Mouse (Mus musculus) megakaryocyte, embryonic 14.5 days (primary cell): ENCODE measurements around the gene Zdhhc14.

Experiments
- FLI1 ChIP-seq: IDR thresholded peaks from 2 replicates; pipeline ENCODE4 v1.6.1; 2012; ENCODE audit warnings: low read length, inconsistent platforms, mixed read lengths
- GATA1 ChIP-seq: IDR thresholded peaks from 3 replicates; pipeline ENCODE4 v1.6.1; 2012; ENCODE audit warnings: mixed read lengths, low read length, inconsistent platforms, borderline replicate concordance

DNA sequence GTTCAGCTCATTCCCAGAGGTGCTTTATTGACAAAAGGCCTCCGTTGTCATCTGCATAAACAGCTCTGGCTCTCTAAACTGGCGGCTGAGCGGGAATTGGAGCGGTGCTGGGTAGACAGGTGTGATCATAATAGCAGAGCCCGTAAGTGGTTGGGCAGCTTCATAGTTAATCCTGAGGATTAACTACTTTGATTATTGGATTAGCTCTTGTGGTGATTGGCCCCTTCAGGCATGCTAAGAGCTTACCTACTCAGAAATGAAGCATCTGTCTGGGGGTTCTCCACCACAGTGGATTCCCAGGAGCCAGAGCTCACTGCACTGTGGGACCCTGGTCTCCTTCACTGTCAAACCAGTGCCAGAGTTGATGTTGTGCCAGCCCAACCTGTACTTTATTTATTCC is 102.7 kb downstream of the Zdhhc14 start:
- TF ChIP-seq GATA1: no peak
- no peak for TF ChIP-seq FLI1
